Mouse (Mus musculus) embryonic fibroblast, embryonic 13.5 days (primary cell): ENCODE measurements around the gene Atp5f1.

Experiments
- CTCF ChIP-seq: IDR thresholded peaks from 2 replicates; pipeline ENCODE4 v1.5.1; 2011; ENCODE audit warnings: mild to moderate bottlenecking, control low read depth, low read length, moderate library complexity, borderline replicate concordance; ENCODE audit not compliant: insufficient read depth
- POLR2A ChIP-seq: IDR thresholded peaks from 2 replicates; pipeline ENCODE4 v1.6.1; 2011; ENCODE audit warnings: low read depth, mild to moderate bottlenecking, control low read depth, low read length, moderate library complexity

DNA sequence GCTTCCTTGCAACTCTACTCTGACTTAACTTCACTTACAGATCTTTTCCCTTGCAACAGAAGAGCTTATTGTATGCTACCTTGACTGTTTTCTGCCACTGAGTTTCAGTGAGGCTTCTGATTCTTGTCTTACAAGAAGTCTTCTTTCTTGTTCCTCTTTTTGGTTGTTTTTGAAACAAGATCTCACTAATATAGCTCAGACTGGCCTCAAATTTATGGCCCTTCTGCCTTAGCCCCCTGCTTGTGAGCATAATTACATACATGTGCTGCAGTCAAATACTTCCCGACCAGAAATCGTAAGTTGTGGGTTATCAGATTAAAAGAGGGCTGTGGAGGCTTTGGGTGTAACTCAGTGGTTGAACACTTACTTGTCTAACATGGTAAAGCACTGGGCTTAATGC lies 34.8 kb upstream of the Atp5f1 start:
- TF ChIP-seq CTCF (no peak), POLR2A (no peak)
